Mouse (Mus musculus) heart, postnatal 0 days (tissue): ENCODE measurements at regions not wholly inside any gene's neighbourhood (a gene's known extent, or its start where the extent isn't known, plus 50 kb on each side); places are given as distances from the start of the nearest gene placed in this dataset.

Experiments
- CTCF ChIP-seq: IDR thresholded peaks from 2 replicates; pipeline ENCODE4 v1.5.1; 2016; ENCODE audit warnings: antibody characterized with exemption, control low read depth, low read depth
- EP300 ChIP-seq: IDR thresholded peaks from 2 replicates; pipeline ENCODE4 v1.6.1; 2016; ENCODE audit warnings: antibody characterized with exemption, low read depth

- TF ChIP-seq CTCF (no peak), EP300 (no peak)
Observed at GRCm38 (mm10) chr11:114294511-114295250, 227.8 kb upstream of the Sdk2 start.
